Mouse (Mus musculus) liver, embryonic 13.5 days (tissue): ENCODE results near the gene Ifit1. TPM values are rescaled to one million over a fixed set of nuclear protein-coding genes. Genes with fewer than 3 reads are reported as not detected.

Source experiments
- ATAC-seq: fragments of 200-750 bp; cut with Nextera tagmentation; 2 replicates; pipeline ENCODE4 v1.8.0; 2017; ENCODE audit warnings: low read depth, mild to moderate bottlenecking, moderate number of reproducible peaks, moderate library complexity
- DNase-seq: peaks from one replicate; pipeline ENCODE4 v3.0.0; 2022
- H3K27ac ChIP-seq: fragments of 300-500 bp; sonication (generic); 2 replicates; pipeline ENCODE4 v1.5.1; 2015; ENCODE audit warnings: moderate library complexity, mild to moderate bottlenecking, inconsistent platforms
- H3K27me3 ChIP-seq: fragments of 300-500 bp; sonication (generic); 2 replicates; pipeline ENCODE4 v1.6.1; 2015; ENCODE audit warnings: mild to moderate bottlenecking, inconsistent platforms
- H3K36me3 ChIP-seq: fragments of 300-500 bp; sonication (generic); 2 replicates; pipeline ENCODE4 v1.6.1; 2015; ENCODE audit warnings: mild to moderate bottlenecking, inconsistent platforms
- H3K4me1 ChIP-seq: fragments of 300-500 bp; sonication (generic); replicated peaks from 2 replicates; pipeline ENCODE4 v1.6.1; 2015; ENCODE audit warnings: inconsistent platforms
- H3K4me2 ChIP-seq: fragments of 300-500 bp; sonication (generic); 2 replicates; pipeline ENCODE4 v1.6.1; 2015; ENCODE audit warnings: inconsistent platforms, mild to moderate bottlenecking, moderate library complexity
- H3K4me3 ChIP-seq: fragments of 300-500 bp; sonication (generic); replicated peaks from 2 replicates; pipeline ENCODE4 v1.5.1; 2015; ENCODE audit warnings: mild to moderate bottlenecking, inconsistent platforms
- H3K9ac ChIP-seq: fragments of 300-500 bp; sonication (generic); 2 replicates; pipeline ENCODE4 v1.6.1; 2015; ENCODE audit warnings: mild to moderate bottlenecking, inconsistent platforms
- H3K9me3 ChIP-seq: fragments of 300-500 bp; sonication (generic); replicated peaks from 2 replicates; pipeline ENCODE4 v1.6.1; 2016; ENCODE audit warnings: inconsistent platforms
- WGBS: fragments of 180-500 bp; shearing (Covaris S2); methylation state at CpG from one replicate; pipeline ENCODE4 v1.1.7; 2015; ENCODE audit not compliant: insufficient replicate concordance; 5-methylcytosine and 5-hydroxymethylcytosine counted together
- polyA plus RNA-seq: library from polyadenylated mRNA; unstranded; fragments of >200 nt; fragmentation: Nextera tagmentation; extraction: Ambion mirVana; gene quantifications from 2 replicates; pipeline ENCODE4 v1.2.1, GENCODE M21; 2015

Gene Ifit1
- polyA plus RNA-seq, 1 experiment from 2014 or later, result 0.85 TPM

DNA sequence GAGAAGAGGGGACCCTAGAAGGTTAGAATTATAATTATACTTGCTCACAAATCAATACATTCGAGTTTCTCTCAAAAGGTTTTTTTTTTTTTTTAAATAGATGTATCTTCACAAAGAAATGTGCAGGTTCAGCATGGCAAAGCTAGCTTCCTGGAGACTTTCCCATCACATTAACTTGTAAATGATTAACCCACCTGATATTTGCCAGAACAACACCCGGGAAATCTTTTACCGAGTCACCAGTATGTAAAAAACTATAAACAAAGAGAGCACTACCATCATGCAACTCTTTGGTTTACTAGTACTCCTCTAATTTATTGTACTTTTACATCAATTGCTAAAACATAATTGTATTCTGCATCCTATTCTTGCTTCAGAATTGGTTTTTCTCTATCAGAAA is 57.8 kb downstream of the Ifit1 start:
- H3K9ac ChIP-seq, result no peak overlapping the region
- DNase-seq (no peak), ATAC-seq (no peak)
- H3K27ac ChIP-seq, result no peak overlapping the region
- 58% methylated on average over 3 of the region's 3 CpGs for WGBS
- no peaks in the 10 kb centered on the region for H3K27me3 ChIP-seq
- H3K36me3 ChIP-seq, result no peaks in the 10 kb centered on the region
- H3K9me3 ChIP-seq, result no peaks in the 10 kb centered on the region
- H3K4me2 ChIP-seq, result no peak overlapping the region
- no peaks in the 10 kb centered on the region for H3K4me1 ChIP-seq
- no peak overlapping the region for H3K4me3 ChIP-seq

DNA sequence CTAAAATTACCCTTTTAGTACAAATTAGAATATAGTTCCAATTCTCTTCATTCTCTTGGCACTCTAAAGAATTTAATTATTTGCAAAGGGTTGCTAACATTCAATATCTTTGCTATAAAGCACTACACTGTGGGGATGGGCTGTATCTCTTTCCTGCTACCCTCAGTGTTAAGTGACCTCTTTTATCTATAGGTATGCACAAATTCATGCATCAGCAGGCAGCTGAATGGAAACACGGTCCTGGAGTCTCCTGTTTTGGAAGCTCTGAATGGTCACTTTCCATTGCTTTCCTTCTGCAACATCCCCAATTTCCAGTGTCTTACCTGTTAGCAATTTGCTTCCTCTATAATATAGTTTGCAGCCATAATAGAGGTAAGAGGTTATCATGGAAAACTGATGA is 58.2 kb downstream of the Ifit1 start:
- Histone ChIP-seq H3K36me3 (no peaks in the 10 kb centered on the region), H3K27me3 (no peaks in the 10 kb centered on the region), H3K4me1 (no peaks in the 10 kb centered on the region), H3K27ac (no peak overlapping the region), H3K9ac (no peak overlapping the region), H3K4me3 (no peak overlapping the region), H3K9me3 (no peaks in the 10 kb centered on the region), H3K4me2 (no peak overlapping the region)
- ATAC-seq (no peak), DNase-seq (no peak)
- 43% methylated on average over 1 of the region's 1 CpGs for WGBS

DNA sequence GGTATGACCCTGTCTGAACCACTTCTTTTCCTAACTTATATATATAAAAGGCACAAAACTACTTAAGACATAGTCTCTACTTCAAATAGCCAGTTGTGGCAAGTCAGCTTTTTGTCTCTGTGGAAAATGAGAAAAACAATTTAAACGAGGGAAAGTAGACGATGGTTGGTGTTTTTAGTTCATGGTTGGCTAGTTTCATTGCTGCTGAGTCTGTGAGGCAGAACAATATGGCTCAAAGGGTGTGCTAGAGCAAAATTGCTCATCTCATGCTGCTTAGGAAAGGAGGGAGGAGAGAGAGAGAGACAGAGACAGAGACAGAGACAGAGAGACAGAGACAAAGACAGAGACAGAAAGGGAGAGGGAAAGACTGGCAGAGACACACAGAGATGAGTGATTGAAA is 58.6 kb downstream of the Ifit1 start:
- Histone ChIP-seq H3K9ac (no peak overlapping the region), H3K4me1 (no peaks in the 10 kb centered on the region), H3K4me3 (no peak overlapping the region), H3K36me3 (no peaks in the 10 kb centered on the region), H3K27ac (no peak overlapping the region), H3K27me3 (no peaks in the 10 kb centered on the region), H3K9me3 (no peaks in the 10 kb centered on the region), H3K4me2 (no peak overlapping the region)
- 66% methylated on average over 2 of the region's 2 CpGs for WGBS
- ATAC-seq, result no peak
- DNase-seq, result no peak

Other genes with a start within 250 kb of the Ifit1 start
- 0.21 and 0.56 TPM in 2 replicates for gene Ch25h, start 165.7 kb upstream of the Ifit1 start, polyA plus RNA-seq
- 34.1 and 45.0 TPM in 2 replicates for gene Lipa, start 113.4 kb upstream of the Ifit1 start, polyA plus RNA-seq
- 3.0 and 3.8 TPM in 2 replicates for gene Ifit2, start 90.2 kb upstream of the Ifit1 start, polyA plus RNA-seq
- 1.7 and 2.0 TPM in 2 replicates for gene Ifit3, start 57.3 kb upstream of the Ifit1 start, polyA plus RNA-seq
- 0.17 and 0.19 TPM in 2 replicates for gene Ifit1bl1, start 38.9 kb upstream of the Ifit1 start, polyA plus RNA-seq
- gene Ifit3b, start 32.9 kb upstream of the Ifit1 start, polyA plus RNA-seq, result 0.38 and 0.58 TPM in 2 replicates
- 0.02 and 0.03 TPM in 2 replicates for gene Ifit1bl2, start 128 bp upstream of the Ifit1 start, polyA plus RNA-seq
- gene Slc16a12, start 106.4 kb downstream of the Ifit1 start, polyA plus RNA-seq, result 8.1 and 10.5 TPM in 2 replicates
- 4.6 and 6.1 TPM in 2 replicates for gene Pank1, start 238.6 kb downstream of the Ifit1 start, polyA plus RNA-seq